Mouse (Mus musculus): ENCODE measurements around the gene Clasrp. TPM values are rescaled to one million over a fixed set of nuclear protein-coding genes. Genes with fewer than 3 reads are reported as not detected.

Gene Clasrp
- total and polyA plus RNA-seq, 3 experiments = 34.2 to 153 (median 41.4) TPM

DNA sequence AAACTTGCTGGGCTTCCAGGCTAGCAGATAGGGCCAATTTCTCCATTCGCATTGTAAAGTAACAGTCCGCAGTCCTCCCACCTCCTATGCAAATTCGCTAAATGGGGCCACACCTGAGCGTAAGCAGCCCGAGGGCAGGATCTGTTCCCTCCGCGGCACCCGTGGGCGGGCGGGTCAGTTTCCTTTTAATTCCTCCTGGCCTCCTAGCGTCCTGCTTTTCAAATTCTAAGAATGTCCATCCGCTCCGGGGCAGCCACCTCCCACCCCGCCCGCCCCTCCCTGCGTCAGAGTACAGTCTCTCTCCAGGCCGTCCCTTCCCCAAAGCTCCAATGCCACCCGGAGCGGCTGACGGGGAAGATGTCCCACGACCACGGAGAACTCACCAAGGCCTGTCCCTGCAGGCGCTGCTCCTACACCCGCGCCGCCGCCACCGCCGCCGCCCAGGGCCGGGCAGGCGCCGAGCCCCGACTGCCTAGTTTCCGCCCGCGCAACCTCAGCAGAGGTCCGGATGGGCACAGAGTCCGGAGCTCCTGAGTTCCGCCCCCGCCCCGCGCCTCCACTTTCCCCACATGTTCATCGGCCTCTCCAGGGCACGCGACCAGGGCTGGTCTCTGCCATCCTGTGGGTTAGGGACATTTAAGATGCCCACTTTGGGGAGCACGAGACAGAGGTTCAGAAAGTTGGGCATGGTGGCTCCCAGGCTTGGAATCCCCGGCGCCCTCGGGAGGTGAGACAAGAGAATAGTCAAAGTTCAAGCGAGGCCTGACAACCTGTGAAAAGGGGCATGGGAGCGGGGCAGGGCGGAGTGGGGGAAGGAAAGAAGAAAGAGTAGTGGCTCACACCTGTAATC lies 31.1 kb downstream of the Clasrp start:
- Histone ChIP-seq H3K36me3 (replicated peaks) (peaks cover 35% of the 10 kb centered on the region), H3K27me3 (ENCODE audit: insufficient read depth, low read length) (peaks cover 7% of the 10 kb centered on the region), H3K4me1 (ENCODE audit: insufficient read depth, low read depth, low read length) (peaks cover 59% of the 10 kb centered on the region), H3K4me3 (ENCODE audit: low read depth, low read length) (peak overlapping the region; percentile 85), H3K9me3 (replicated peaks) (no peaks in the 10 kb centered on the region)
- no peak for TF ChIP-seq GATA1 (IDR thresholded peaks at IDR 0.05; ENCODE audit: borderline replicate concordance, low read length)
- TF ChIP-seq TAL1 (conservative IDR thresholded peaks at IDR 0.05; ENCODE audit: low read depth, low read length) = no peak
- no peak for TF ChIP-seq GATA2 (IDR thresholded peaks at IDR 0.05; ENCODE audit: borderline replicate concordance, low read depth, low read length)
- TF ChIP-seq CTCF (IDR thresholded peaks at IDR 0.05; ENCODE audit: low read depth, low read length) = no peak
- TF ChIP-seq POLR2AphosphoS5 (IDR thresholded peaks at IDR 0.05; ENCODE audit: insufficient replicate concordance, low read depth, low read length) = no peak
- DNase-seq (ENCODE audit: low spot score) = peak; percentile 74
- ATAC-seq (ENCODE audit: extremely low read depth, insufficient number of reproducible peaks, low FRiP score, poor library complexity, severe bottlenecking) = peak; percentile 26

DNA sequence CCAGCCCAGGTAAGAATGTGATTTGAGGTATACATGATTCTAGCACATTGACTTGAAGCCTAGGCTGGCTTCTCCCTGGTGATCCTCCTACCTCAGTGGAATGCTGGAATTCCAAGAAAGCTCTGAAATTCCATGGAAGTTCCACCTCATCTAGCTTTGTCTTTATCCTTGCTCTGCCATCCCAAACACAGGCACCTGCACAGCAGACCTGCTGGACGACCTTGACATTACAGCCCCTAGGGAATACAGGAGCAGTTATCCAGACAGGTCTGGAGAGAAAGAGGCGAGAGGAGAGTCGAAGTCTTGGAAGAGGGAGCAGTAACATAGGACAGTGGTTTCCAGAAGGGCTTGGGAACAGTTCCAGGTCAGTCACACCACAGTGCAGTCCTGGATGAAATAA lies 34.6 kb downstream of the Clasrp start:
- Histone ChIP-seq H3K27me3 (ENCODE audit: insufficient read depth, low read length) (no peaks in the 10 kb centered on the region), H3K36me3 (replicated peaks) (peaks cover 64% of the 10 kb centered on the region), H3K4me1 (ENCODE audit: insufficient read depth, low read depth, low read length) (peaks cover 38% of the 10 kb centered on the region), H3K9me3 (replicated peaks) (peaks cover 6% of the 10 kb centered on the region; the same call in 1 of the 2 replicates), H3K4me3 (ENCODE audit: low read depth, low read length) (no peak overlapping the region)
- no peak for ATAC-seq (ENCODE audit: extremely low read depth, insufficient number of reproducible peaks, low FRiP score, poor library complexity, severe bottlenecking)
- no peak for DNase-seq (ENCODE audit: low spot score)
- no peak for TF ChIP-seq TAL1 (conservative IDR thresholded peaks at IDR 0.05; ENCODE audit: low read depth, low read length)
- TF ChIP-seq GATA2 (IDR thresholded peaks at IDR 0.05; ENCODE audit: borderline replicate concordance, low read depth, low read length) = no peak
- no peak for TF ChIP-seq GATA1 (IDR thresholded peaks at IDR 0.05; ENCODE audit: borderline replicate concordance, low read length)
- no peak for TF ChIP-seq POLR2AphosphoS5 (IDR thresholded peaks at IDR 0.05; ENCODE audit: insufficient replicate concordance, low read depth, low read length)
- no peak for TF ChIP-seq CTCF (IDR thresholded peaks at IDR 0.05; ENCODE audit: low read depth, low read length)

DNA sequence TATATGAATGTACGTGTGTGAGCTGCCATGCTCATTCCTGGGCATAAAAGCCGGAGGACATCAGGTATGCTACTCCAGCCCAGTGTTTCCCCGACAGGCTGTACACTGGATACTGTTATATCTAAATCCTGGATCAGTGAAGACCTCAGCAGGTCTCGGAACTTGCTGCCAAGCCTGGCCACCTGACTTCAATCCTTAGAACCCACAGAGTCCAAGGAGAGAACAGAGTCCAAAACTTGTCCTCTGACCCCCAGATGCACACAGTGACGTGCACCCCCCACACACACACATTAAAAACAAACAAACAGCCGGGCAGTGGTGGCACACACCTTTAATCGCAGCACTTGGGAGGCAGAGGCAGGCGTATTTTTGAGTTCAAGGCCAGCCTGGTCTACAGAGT lies 36.9 kb downstream of the Clasrp start:
- Histone ChIP-seq H3K4me1 (ENCODE audit: insufficient read depth, low read depth, low read length) (peaks cover 43% of the 10 kb centered on the region), H3K4me3 (ENCODE audit: low read depth, low read length) (no peak overlapping the region), H3K36me3 (replicated peaks) (peaks cover 79% of the 10 kb centered on the region), H3K27me3 (ENCODE audit: insufficient read depth, low read length) (no peaks in the 10 kb centered on the region), H3K9me3 (replicated peaks) (peaks cover 10% of the 10 kb centered on the region)
- TF ChIP-seq GATA1 (IDR thresholded peaks at IDR 0.05; ENCODE audit: borderline replicate concordance, low read length) (no peak), GATA2 (IDR thresholded peaks at IDR 0.05; ENCODE audit: borderline replicate concordance, low read depth, low read length) (no peak), POLR2AphosphoS5 (IDR thresholded peaks at IDR 0.05; ENCODE audit: insufficient replicate concordance, low read depth, low read length) (no peak)
- DNase-seq (ENCODE audit: low spot score) (no peak), ATAC-seq (ENCODE audit: extremely low read depth, insufficient number of reproducible peaks, low FRiP score, poor library complexity, severe bottlenecking) (no peak)

DNA sequence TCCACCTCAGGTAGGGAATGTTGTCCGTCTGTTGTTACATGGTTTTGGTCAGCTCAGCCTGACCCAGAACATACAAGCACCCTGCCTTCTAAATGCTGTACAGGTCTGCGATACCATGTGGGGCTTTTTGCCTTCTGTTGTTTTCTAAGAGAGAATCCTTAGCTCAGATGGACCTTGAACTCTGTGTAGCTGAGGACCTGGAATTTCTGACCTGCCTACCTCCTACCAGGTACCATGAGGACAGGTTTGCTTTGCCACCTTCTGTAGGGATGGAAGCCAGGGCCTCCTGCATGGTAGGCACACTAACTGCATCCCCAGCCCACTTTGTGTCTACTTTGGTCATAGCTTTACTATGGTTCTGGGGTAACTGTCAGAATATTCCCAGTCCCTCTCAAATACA lies 38.5 kb downstream of the Clasrp start:
- Histone ChIP-seq H3K9me3 (replicated peaks) (peaks cover 10% of the 10 kb centered on the region), H3K4me1 (ENCODE audit: insufficient read depth, low read depth, low read length) (peaks cover 38% of the 10 kb centered on the region), H3K36me3 (replicated peaks) (peaks cover 70% of the 10 kb centered on the region), H3K27me3 (ENCODE audit: insufficient read depth, low read length) (no peaks in the 10 kb centered on the region), H3K4me3 (ENCODE audit: low read depth, low read length) (no peak overlapping the region)
- TF ChIP-seq POLR2AphosphoS5 (IDR thresholded peaks at IDR 0.05; ENCODE audit: insufficient replicate concordance, low read depth, low read length) (no peak), GATA1 (IDR thresholded peaks at IDR 0.05; ENCODE audit: borderline replicate concordance, low read length) (no peak), CTCF (IDR thresholded peaks at IDR 0.05; ENCODE audit: low read depth, low read length) (no peak), TAL1 (conservative IDR thresholded peaks at IDR 0.05; ENCODE audit: low read depth, low read length) (no peak), GATA2 (IDR thresholded peaks at IDR 0.05; ENCODE audit: borderline replicate concordance, low read depth, low read length) (no peak)
- DNase-seq (ENCODE audit: low spot score) (no peak), ATAC-seq (ENCODE audit: extremely low read depth, insufficient number of reproducible peaks, low FRiP score, poor library complexity, severe bottlenecking) (no peak)

DNA sequence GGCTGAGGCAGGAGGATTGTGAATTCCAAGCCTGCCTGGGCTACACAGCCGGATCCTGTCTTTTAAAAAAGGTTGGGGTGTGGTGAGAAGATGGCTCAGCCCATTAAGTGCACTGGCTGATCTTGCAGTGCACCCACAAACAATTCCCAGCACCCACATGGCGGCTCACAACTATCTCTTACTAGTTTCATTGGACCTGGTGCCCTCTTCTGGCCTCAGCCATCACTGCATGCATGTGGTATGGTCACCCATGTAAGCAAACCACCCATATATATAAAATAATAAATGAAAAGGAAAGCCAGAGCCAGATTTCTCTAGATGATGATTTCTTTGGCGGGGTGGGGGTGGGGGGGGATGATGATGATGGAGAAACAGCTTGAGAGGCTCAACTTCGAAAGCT lies 39.8 kb downstream of the Clasrp start:
- ATAC-seq (ENCODE audit: extremely low read depth, insufficient number of reproducible peaks, low FRiP score, poor library complexity, severe bottlenecking) = no peak
- peaks cover 68% of the 10 kb centered on the region for H3K36me3 ChIP-seq (replicated peaks)
- peaks cover 46% of the 10 kb centered on the region for H3K4me1 ChIP-seq (ENCODE audit: insufficient read depth, low read depth, low read length)

DNA sequence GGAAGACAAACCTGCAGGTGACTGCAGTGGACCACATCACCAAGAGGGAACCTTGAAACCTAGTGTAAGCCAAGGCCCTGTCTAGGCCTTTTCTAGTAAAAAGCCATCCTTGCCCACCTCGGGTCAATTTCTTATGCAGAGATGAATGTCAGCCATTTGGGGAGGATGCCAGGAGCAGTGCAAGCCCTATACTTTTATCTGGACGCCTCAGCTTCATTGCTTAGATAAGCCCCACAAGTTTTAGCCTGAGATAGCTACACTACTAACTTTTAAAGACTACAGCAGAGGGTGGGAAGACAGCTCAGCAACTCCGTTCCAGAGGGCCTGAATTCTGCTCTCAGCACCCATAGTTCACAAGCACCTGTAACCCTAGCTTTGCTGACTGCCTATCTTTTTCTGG lies 40.4 kb downstream of the Clasrp start:
- Histone ChIP-seq H3K4me1 (ENCODE audit: insufficient read depth, low read depth, low read length) (peaks cover 47% of the 10 kb centered on the region), H3K27me3 (ENCODE audit: insufficient read depth, low read length) (no peaks in the 10 kb centered on the region), H3K36me3 (replicated peaks) (peaks cover 68% of the 10 kb centered on the region), H3K4me3 (ENCODE audit: low read depth, low read length) (no peak overlapping the region), H3K9me3 (replicated peaks) (peaks cover 10% of the 10 kb centered on the region)
- no peak for ATAC-seq (ENCODE audit: extremely low read depth, insufficient number of reproducible peaks, low FRiP score, poor library complexity, severe bottlenecking)
- TF ChIP-seq POLR2AphosphoS5 (IDR thresholded peaks at IDR 0.05; ENCODE audit: insufficient replicate concordance, low read depth, low read length) (no peak), GATA1 (IDR thresholded peaks at IDR 0.05; ENCODE audit: borderline replicate concordance, low read length) (no peak), GATA2 (IDR thresholded peaks at IDR 0.05; ENCODE audit: borderline replicate concordance, low read depth, low read length) (no peak), TAL1 (conservative IDR thresholded peaks at IDR 0.05; ENCODE audit: low read depth, low read length) (no peak), CTCF (IDR thresholded peaks at IDR 0.05; ENCODE audit: low read depth, low read length) (no peak)
- DNase-seq (ENCODE audit: low spot score) = no peak

More for the DNA sequence above, 39.8 kb downstream of the Clasrp start:
- Histone ChIP-seq H3K4me3 (ENCODE audit: low read depth, low read length) (no peak overlapping the region), H3K27me3 (ENCODE audit: insufficient read depth, low read length) (no peaks in the 10 kb centered on the region), H3K9me3 (replicated peaks) (peaks cover 10% of the 10 kb centered on the region)
- DNase-seq (ENCODE audit: low spot score) = no peak
- TF ChIP-seq CTCF (IDR thresholded peaks at IDR 0.05; ENCODE audit: low read depth, low read length) (no peak), GATA2 (IDR thresholded peaks at IDR 0.05; ENCODE audit: borderline replicate concordance, low read depth, low read length) (no peak), TAL1 (conservative IDR thresholded peaks at IDR 0.05; ENCODE audit: low read depth, low read length) (no peak)

Measured in G1E (cell line).